In the genomic region with DNA sequence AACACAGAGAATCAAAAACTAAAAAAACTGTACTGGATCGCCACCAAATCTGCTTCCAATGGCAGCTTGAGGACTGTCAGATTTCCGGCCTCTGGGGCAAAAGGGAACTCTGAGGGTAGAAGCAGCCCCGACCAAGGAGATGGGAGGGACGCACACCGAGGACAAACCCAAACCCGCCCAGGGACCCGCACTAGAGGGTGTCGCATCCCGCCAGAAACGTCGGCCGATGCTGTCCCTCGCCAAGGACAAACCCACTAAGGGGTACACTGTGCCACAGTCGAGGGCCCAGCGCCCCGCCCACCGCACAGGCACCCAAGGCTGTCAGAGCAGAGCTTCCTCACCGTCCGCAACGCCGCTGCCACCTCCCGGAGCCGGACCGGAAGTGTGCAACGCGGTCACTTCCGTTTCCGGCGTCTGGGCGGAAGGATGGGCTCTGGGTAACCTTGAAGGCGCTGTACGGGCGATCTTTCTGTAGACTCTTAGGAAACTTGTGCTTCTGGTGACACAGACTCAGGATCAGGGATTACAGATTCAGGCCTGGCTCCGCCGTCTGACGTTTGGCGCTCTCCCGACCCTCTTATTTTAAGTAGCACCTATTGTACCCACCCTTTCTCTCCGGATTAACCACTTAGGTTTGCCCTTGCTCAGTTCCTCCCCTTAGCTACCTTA, we compare ENCODE assay signal across 8 mouse cellular contexts. TPM values are rescaled to one million over a fixed set of nuclear protein-coding genes. Genes with fewer than 3 reads are reported as not detected.
DNase-seq lines count a peak whose midpoint lies in the region; ATAC-seq and TF ChIP-seq lines count a peak whose summit lies in the region.

A gene (minus strand): TSS at position 416 of the 669 bp plus-strand sequence.

- peak; percentile 96 for DNase-seq in A20 (ENCODE audit: low read depth, low spot score)
- DNase-seq in heart, adult 9 months (ENCODE audit: low spot score in 2 of 2): peak; percentile 89 to 92
- peak; percentile 79 to 87 for DNase-seq in monocyte, adult 2 months (ENCODE audit: low read depth in 1 of 2, low spot score in 2 of 2)
- DNase-seq in spleen, postnatal 36 days (ENCODE audit: low spot score in 2 of 2): peak; percentile 90 to 91

- H3K27ac ChIP-seq in bone marrow macrophage, adult 2 months (ENCODE audit: insufficient read depth, low read depth, low read length): peak within 1 kb of the TSS; percentile 91
- peak within 1 kb of the TSS; percentile 80 for H3K27ac ChIP-seq in embryonic fibroblast, embryonic 13.5 days (ENCODE audit: insufficient read depth, low read length)
- peak within 1 kb of the TSS; percentile 90 for H3K27ac ChIP-seq in kidney, embryonic 14.5 days (ENCODE audit: low read depth, low read length)
- peak within 1 kb of the TSS; percentile 87 for H3K27ac ChIP-seq in limb, embryonic 15.5 days

- H3K4me1 ChIP-seq in bone marrow macrophage, adult 2 months (ENCODE audit: control insufficient read depth, insufficient read depth, low read length): peaks cover 25% of the 10 kb centered on the region
- peaks cover 3% of the 10 kb centered on the region; the same call in 1 of the 2 replicates for H3K4me1 ChIP-seq in embryonic fibroblast, embryonic 13.5 days (ENCODE audit: control insufficient read depth, insufficient read depth, low read length)
- H3K4me1 ChIP-seq in kidney, embryonic 14.5 days (ENCODE audit: control insufficient read depth, insufficient read depth, low read length): peaks cover 10% of the 10 kb centered on the region; the same call in 1 of the 2 replicates
- peaks cover 22% of the 10 kb centered on the region for H3K4me1 ChIP-seq in limb, embryonic 15.5 days

- H3K9me3 ChIP-seq in kidney, embryonic 14.5 days (ENCODE audit: control insufficient read depth, low read length): no peaks in the 10 kb centered on the region
- no peaks in the 10 kb centered on the region for H3K9me3 ChIP-seq in limb, embryonic 15.5 days

- H3K27me3 ChIP-seq in kidney, embryonic 14.5 days (ENCODE audit: control insufficient read depth, insufficient read depth, low read length): no peaks in the 10 kb centered on the region; the same call in 1 of the 2 replicates
- no peaks in the 10 kb centered on the region for H3K27me3 ChIP-seq in limb, embryonic 15.5 days

- WGBS in kidney, embryonic 14.5 days: under 1% methylated on average over 39 of the region's 39 CpGs
- under 1% methylated on average over 39 of the region's 39 CpGs for WGBS in limb, embryonic 15.5 days

- peak within 1 kb of the TSS; percentile 90 for H3K4me2 ChIP-seq in kidney, embryonic 14.5 days (replicated peaks; ENCODE audit: low read depth, low read length)
- H3K4me2 ChIP-seq in limb, embryonic 15.5 days: peak within 1 kb of the TSS; percentile 81

- peak within 1 kb of the TSS; percentile 88 for H3K4me3 ChIP-seq in bone marrow macrophage, adult 2 months (ENCODE audit: insufficient read depth, low read length)
- H3K4me3 ChIP-seq in embryonic fibroblast, embryonic 13.5 days (ENCODE audit: insufficient read depth, low read length): peak within 1 kb of the TSS; percentile 68
- peak within 1 kb of the TSS; percentile 83 for H3K4me3 ChIP-seq in kidney, embryonic 14.5 days (ENCODE audit: low read length)
- H3K4me3 ChIP-seq in limb, embryonic 15.5 days: peak within 1 kb of the TSS; percentile 87

- no peak; the same call in 1 of the 2 replicates for TF ChIP-seq POLR2A in bone marrow macrophage, adult 2 months (IDR thresholded peaks at IDR 0.05; ENCODE audit: borderline replicate concordance, low read depth, low read length)
- TF ChIP-seq POLR2A in embryonic fibroblast, embryonic 13.5 days (IDR thresholded peaks at IDR 0.05; ENCODE audit: low read depth, low read length): peak; percentile 90

- ATAC-seq in kidney, embryonic 14.5 days (ENCODE audit: low FRiP score, low TSS enrichment): peak; percentile 99
- peak; percentile 92 for ATAC-seq in limb, embryonic 15.5 days (ENCODE audit: insufficient number of reproducible peaks, low FRiP score, low TSS enrichment, low read depth)

- peaks cover 18% of the 10 kb centered on the region for H3K36me3 ChIP-seq in kidney, embryonic 14.5 days (ENCODE audit: control insufficient read depth, insufficient read depth, low read length)
- H3K36me3 ChIP-seq in limb, embryonic 15.5 days: peaks cover 22% of the 10 kb centered on the region

- no peak for TF ChIP-seq CTCF in bone marrow macrophage, adult 2 months (IDR thresholded peaks at IDR 0.05; ENCODE audit: low read depth, low read length)
- TF ChIP-seq CTCF in embryonic fibroblast, embryonic 13.5 days (IDR thresholded peaks at IDR 0.05; ENCODE audit: borderline replicate concordance, insufficient read depth, low read length): no peak

- peak within 1 kb of the TSS; percentile 78 for H3K9ac ChIP-seq in kidney, embryonic 14.5 days (ENCODE audit: low read depth, low read length)
- H3K9ac ChIP-seq in limb, embryonic 15.5 days: peak within 1 kb of the TSS; percentile 87

RNA-seq across cellular contexts. Expression of the gene that starts here (rescaled TPM):
- 84.9 and 91.7 TPM in 2 replicates for polyA plus RNA-seq in bone marrow macrophage, adult 2 months (2012; ENCODE audit: insufficient read depth, insufficient read length, missing spikeins)
- polyA plus RNA-seq in embryonic fibroblast, embryonic 13.5 days (2011; ENCODE audit: insufficient read length, low read depth, missing spikeins): 53.4 and 58.5 TPM in 2 replicates
- 65.8 and 83.2 TPM in 2 replicates for polyA plus RNA-seq in kidney, embryonic 14.5 days (2014; fragmentation: Nextera tagmentation; extraction: Ambion mirVana)
- 79.0 and 82.2 TPM in 2 replicates for polyA plus RNA-seq in limb, embryonic 15.5 days (2015; fragmentation: Nextera tagmentation; extraction: Ambion mirVana)

Comparison
In these comparisons a context has a peak if more than half of its experiments do, and no peak if none do; other contexts are left out.
1. Peak in every context shown above with its lines: DNase-seq, ATAC-seq, H3K4me3 ChIP-seq and H3K27ac ChIP-seq.